Mouse (Mus musculus): ENCODE measurements around the gene Scaf4. TPM values are rescaled to one million over a fixed set of nuclear protein-coding genes. Genes with fewer than 3 reads are reported as not detected.

Scaf4 gene
- polyA plus RNA-seq, 1 experiment from 2014 or later: 30.9 TPM

- Histone ChIP-seq H3K9me3 (no peaks in the 10 kb centered on the region), H3K27ac (peak overlapping the region; percentile 99), H3K4me1 (peaks cover 51% of the 10 kb centered on the region), H3K27me3 (ENCODE audit: poor library complexity, severe bottlenecking) (no peaks in the 10 kb centered on the region), H3K36me3 (replicated peaks) (peaks cover 12% of the 10 kb centered on the region), H3K4me3 (peak overlapping the region; percentile 100)
- 35% methylated on average over 14 of the region's 14 CpGs for WGBS
- no peak for DNase-seq (ENCODE audit: extremely low spot score, low spot score)
These were observed 1.6 kb downstream of the Scaf4 start for GRCm38 (mm10) chr16:90282620-90283265.

- 91% methylated on average over 9 of the region's 9 CpGs for WGBS
- DNase-seq (ENCODE audit: extremely low spot score, low spot score): no peak
- H3K36me3 ChIP-seq (replicated peaks): peaks cover 12% of the 10 kb centered on the region
- H3K4me1 ChIP-seq: peaks cover 51% of the 10 kb centered on the region
- no peaks in the 10 kb centered on the region for H3K27me3 ChIP-seq (ENCODE audit: poor library complexity, severe bottlenecking)
- no peak overlapping the region for H3K27ac ChIP-seq
- no peaks in the 10 kb centered on the region for H3K9me3 ChIP-seq
- peak overlapping the region; percentile 100; the same call in 1 of the 2 replicates for H3K4me3 ChIP-seq
These were observed 2.9 kb downstream of the Scaf4 start for GRCm38 (mm10) chr16:90281406-90281805.

GRCm38 (mm10) chr16:90280989-90281388 is 3.3 kb downstream of the Scaf4 start:
- Histone ChIP-seq H3K4me1 (peaks cover 51% of the 10 kb centered on the region), H3K36me3 (replicated peaks) (peaks cover 12% of the 10 kb centered on the region), H3K27ac (no peak overlapping the region), H3K9me3 (no peaks in the 10 kb centered on the region), H3K4me3 (no peak overlapping the region), H3K27me3 (ENCODE audit: poor library complexity, severe bottlenecking) (no peaks in the 10 kb centered on the region)
- no peak for DNase-seq (ENCODE audit: extremely low spot score, low spot score)
- 90% methylated on average over 5 of the region's 5 CpGs for WGBS

- WGBS: 76% methylated on average over 2 of the region's 2 CpGs
- peaks cover 15% of the 10 kb centered on the region for H3K36me3 ChIP-seq (replicated peaks)
- no peaks in the 10 kb centered on the region for H3K9me3 ChIP-seq
- no peak overlapping the region for H3K27ac ChIP-seq
- H3K27me3 ChIP-seq (ENCODE audit: poor library complexity, severe bottlenecking): no peaks in the 10 kb centered on the region
- H3K4me1 ChIP-seq: peaks cover 50% of the 10 kb centered on the region
- no peak overlapping the region for H3K4me3 ChIP-seq
- DNase-seq (ENCODE audit: extremely low spot score, low spot score): no peak
These were observed 3.8 kb downstream of the Scaf4 start for GRCm38 (mm10) chr16:90280515-90280914.

- Histone ChIP-seq H3K27ac (no peak overlapping the region), H3K4me1 (peaks cover 37% of the 10 kb centered on the region), H3K27me3 (ENCODE audit: poor library complexity, severe bottlenecking) (no peaks in the 10 kb centered on the region), H3K36me3 (replicated peaks) (peaks cover 21% of the 10 kb centered on the region), H3K9me3 (no peaks in the 10 kb centered on the region), H3K4me3 (no peak overlapping the region)
- no peak for DNase-seq (ENCODE audit: extremely low spot score, low spot score)
- 87% methylated on average over 6 of the region's 6 CpGs for WGBS
These were observed 5.2 kb downstream of the Scaf4 start for GRCm38 (mm10) chr16:90279058-90279457.

- no peak for DNase-seq (ENCODE audit: extremely low spot score, low spot score)
- 93% methylated on average over 6 of the region's 6 CpGs for WGBS
These were observed 8.8 kb downstream of the Scaf4 start for GRCm38 (mm10) chr16:90275521-90275920.

GRCm38 (mm10) chr16:90266581-90266980 is 17.7 kb downstream of the Scaf4 start:
- Histone ChIP-seq H3K4me3 (no peak overlapping the region), H3K4me1 (peaks cover 7% of the 10 kb centered on the region; the same call in 1 of the 2 replicates), H3K27me3 (ENCODE audit: poor library complexity, severe bottlenecking) (no peaks in the 10 kb centered on the region), H3K9me3 (no peaks in the 10 kb centered on the region), H3K27ac (no peak overlapping the region), H3K36me3 (replicated peaks) (peaks cover 20% of the 10 kb centered on the region)
- 87% methylated on average over 1 of the region's 1 CpGs for WGBS
- DNase-seq (ENCODE audit: extremely low spot score, low spot score): no peak

More at GRCm38 (mm10) chr16:90275521-90275920, 8.8 kb downstream of the Scaf4 start:
- no peak overlapping the region for H3K27ac ChIP-seq
- H3K9me3 ChIP-seq: no peaks in the 10 kb centered on the region
- peaks cover 25% of the 10 kb centered on the region for H3K36me3 ChIP-seq (replicated peaks)
- peaks cover 10% of the 10 kb centered on the region for H3K4me1 ChIP-seq
- H3K27me3 ChIP-seq (ENCODE audit: poor library complexity, severe bottlenecking): no peaks in the 10 kb centered on the region
- H3K4me3 ChIP-seq: no peak overlapping the region

GRCm38 (mm10) chr16:90265106-90265505 is 19.2 kb downstream of the Scaf4 start:
- H3K4me3 ChIP-seq: no peak overlapping the region
- WGBS: 83% methylated on average over 1 of the region's 1 CpGs

GRCm38 (mm10) chr16:90264021-90264420 is 20.3 kb downstream of the Scaf4 start:
- no peaks in the 10 kb centered on the region for H3K27me3 ChIP-seq (ENCODE audit: poor library complexity, severe bottlenecking)
- H3K4me1 ChIP-seq: peaks cover 7% of the 10 kb centered on the region; the same call in 1 of the 2 replicates
- no peak for DNase-seq (ENCODE audit: extremely low spot score, low spot score)
- H3K27ac ChIP-seq: no peak overlapping the region
- no peak overlapping the region for H3K4me3 ChIP-seq
- H3K9me3 ChIP-seq: no peaks in the 10 kb centered on the region
- WGBS: 86% methylated on average over 5 of the region's 5 CpGs
- H3K36me3 ChIP-seq (replicated peaks): peaks cover 42% of the 10 kb centered on the region

More at GRCm38 (mm10) chr16:90265106-90265505, 19.2 kb downstream of the Scaf4 start:
- H3K36me3 ChIP-seq (replicated peaks): peaks cover 32% of the 10 kb centered on the region
- no peak overlapping the region for H3K27ac ChIP-seq
- DNase-seq (ENCODE audit: extremely low spot score, low spot score): no peak
- H3K9me3 ChIP-seq: no peaks in the 10 kb centered on the region
- H3K27me3 ChIP-seq (ENCODE audit: poor library complexity, severe bottlenecking): no peaks in the 10 kb centered on the region
- peaks cover 7% of the 10 kb centered on the region; the same call in 1 of the 2 replicates for H3K4me1 ChIP-seq

- H3K4me1 ChIP-seq: peaks cover 5% of the 10 kb centered on the region; the same call in 1 of the 2 replicates
- peaks cover 65% of the 10 kb centered on the region for H3K36me3 ChIP-seq (replicated peaks)
- no peaks in the 10 kb centered on the region for H3K27me3 ChIP-seq (ENCODE audit: poor library complexity, severe bottlenecking)
- H3K4me3 ChIP-seq: no peak overlapping the region
- no peaks in the 10 kb centered on the region for H3K9me3 ChIP-seq
- DNase-seq (ENCODE audit: extremely low spot score, low spot score): no peak
- WGBS: 99% methylated on average over 2 of the region's 2 CpGs
- no peak overlapping the region for H3K27ac ChIP-seq
These were observed 22.5 kb downstream of the Scaf4 start for GRCm38 (mm10) chr16:90261791-90262190.

- no peak overlapping the region for H3K4me3 ChIP-seq
- peaks cover 81% of the 10 kb centered on the region for H3K36me3 ChIP-seq (replicated peaks)
- no peak for DNase-seq (ENCODE audit: extremely low spot score, low spot score)
- H3K9me3 ChIP-seq: no peaks in the 10 kb centered on the region
- H3K4me1 ChIP-seq: no peaks in the 10 kb centered on the region
- no peak overlapping the region for H3K27ac ChIP-seq
- 93% methylated on average over 4 of the region's 4 CpGs for WGBS
- no peaks in the 10 kb centered on the region for H3K27me3 ChIP-seq (ENCODE audit: poor library complexity, severe bottlenecking)
These were observed 24.2 kb downstream of the Scaf4 start for GRCm38 (mm10) chr16:90260097-90260496.

GRCm38 (mm10) chr16:90259623-90260022 is 24.7 kb downstream of the Scaf4 start:
- DNase-seq (ENCODE audit: extremely low spot score, low spot score): no peak
- Histone ChIP-seq H3K4me3 (no peak overlapping the region), H3K4me1 (no peaks in the 10 kb centered on the region), H3K9me3 (no peaks in the 10 kb centered on the region), H3K27ac (no peak overlapping the region), H3K36me3 (replicated peaks) (peaks cover 85% of the 10 kb centered on the region), H3K27me3 (ENCODE audit: poor library complexity, severe bottlenecking) (no peaks in the 10 kb centered on the region)
- 93% methylated on average over 5 of the region's 5 CpGs for WGBS

GRCm38 (mm10) chr16:90258950-90259349 is 25.4 kb downstream of the Scaf4 start:
- no peak for DNase-seq (ENCODE audit: extremely low spot score, low spot score)
- no peak overlapping the region for H3K4me3 ChIP-seq
- no peaks in the 10 kb centered on the region for H3K27me3 ChIP-seq (ENCODE audit: poor library complexity, severe bottlenecking)
- no peak overlapping the region for H3K27ac ChIP-seq
- no peaks in the 10 kb centered on the region for H3K4me1 ChIP-seq
- H3K36me3 ChIP-seq (replicated peaks): peaks cover 92% of the 10 kb centered on the region
- 96% methylated on average over 7 of the region's 7 CpGs for WGBS
- H3K9me3 ChIP-seq: no peaks in the 10 kb centered on the region

Data from forebrain, embryonic 10.5 days (tissue).